In genomic region chr8:83770669-83771068, GRCm38 (mm10) we compare ENCODE assay signal across 24 mouse cellular contexts. TPM values are rescaled to one million over a fixed set of nuclear protein-coding genes. Genes with fewer than 3 reads are reported as not detected.
A peak's percentile ranks its signal among the peaks of the same experiment; 100 is the strongest.
DNase-seq lines count a peak whose midpoint lies in the region; ATAC-seq and TF ChIP-seq lines count a peak whose summit lies in the region.
"Had no signal": no experiment of that assay in that cellular context is flagged by ENCODE, and none has a peak within 500 bp of the region (broad histone marks: within the 10 kb centered on the region; RNA-seq: fewer than 3 reads in every experiment).

No protein-coding gene starts in this region.

- H3K9me3 ChIP-seq in G1E (replicated peaks): peaks cover 2% of the 10 kb centered on the region; the same call in 1 of the 2 replicates
- H3K9me3 ChIP-seq: embryonic facial prominence, embryonic 12.5 days had no signal

- H3K27me3 ChIP-seq in G1E (ENCODE audit: insufficient read depth, low read length): no peaks in the 10 kb centered on the region
- H3K27me3 ChIP-seq: CH12.LX; embryonic facial prominence, embryonic 12.5 days; forebrain, embryonic 13.5 days; forebrain, embryonic 15.5 days; Patski had no signal

- H3K4me3 ChIP-seq in G1E (ENCODE audit: low read depth, low read length): peak overlapping the region; percentile 46; the same call in 1 of the 2 replicates
- H3K4me3 ChIP-seq: embryonic facial prominence, embryonic 10.5 days; embryonic facial prominence, embryonic 12.5 days; forebrain, embryonic 13.5 days; forebrain, embryonic 15.5 days had no signal

- peak; percentile 56 for ATAC-seq in G1E (ENCODE audit: extremely low read depth, insufficient number of reproducible peaks, low FRiP score, poor library complexity, severe bottlenecking)
- ATAC-seq: forebrain, embryonic 13.5 days; forebrain, embryonic 15.5 days; Patski had no signal

- H3K4me1 ChIP-seq in G1E (ENCODE audit: insufficient read depth, low read depth, low read length): peaks cover 91% of the 10 kb centered on the region
- H3K4me1 ChIP-seq: embryonic facial prominence, embryonic 12.5 days had no signal

- no peaks in the 10 kb centered on the region for H3K36me3 ChIP-seq in G1E (replicated peaks)
- H3K36me3 ChIP-seq: embryonic facial prominence, embryonic 10.5 days; embryonic facial prominence, embryonic 12.5 days; forebrain, embryonic 15.5 days had no signal

- peak; percentile 44 for DNase-seq in CD4-positive helper T cell, adult 2 months (ENCODE audit: low read depth, low spot score)
- peak; percentile 35 for DNase-seq in G1E (ENCODE audit: low spot score)
- peak; percentile 28 for DNase-seq in T-cell, adult 2 months (ENCODE audit: low spot score)
- peak; percentile 59 for DNase-seq in induced T-regulatory cell, adult 2 months (ENCODE audit: low read depth)
- DNase-seq in cerebellum, adult 9-10 months: no peak
- no peak for DNase-seq in lung, postnatal 10 days
- no peak for DNase-seq in ovary, postnatal 36 days (ENCODE audit: low spot score)
- DNase-seq in kidney, postnatal 14 days: no peak
- DNase-seq: adrenal gland, adult 8-10 months; adrenal gland, postnatal 14 days; adrenal gland, postnatal 36 days; B cell, adult 2 months; cerebellum, adult 11-12 months; cerebellum, adult 2 months; cerebellum, adult 9-11 months; cerebellum, postnatal 14 days; cerebellum, postnatal 36 days; embryo, embryonic 11 days had no signal

- no peak for TF ChIP-seq CTCF in G1E (IDR thresholded peaks at IDR 0.05; ENCODE audit: low read depth, low read length)

RNA-seq across cellular contexts. Expression of gene Adgre5, which starts 29.5 kb away (rescaled TPM):
- total RNA-seq in G1E (2014; fragmentation: Nextera tagmentation): 223 and 228 TPM in 2 replicates
- 405 and 468 TPM in 2 replicates for total RNA-seq in G1E (2017)
- polyA plus RNA-seq in G1E (2012): 69.3 and 92.9 TPM in 2 replicates

RNA-seq across cellular contexts. Expression of gene Ddx39, which starts 55.7 kb away (rescaled TPM):
- 101 and 141 TPM in 2 replicates for total RNA-seq in G1E (2014; fragmentation: Nextera tagmentation)
- 226 and 266 TPM in 2 replicates for total RNA-seq in G1E (2017)
- 58.0 and 77.5 TPM in 2 replicates for polyA plus RNA-seq in G1E (2012)

Comparison
In these comparisons a context has a peak if more than half of its experiments do, and no peak if none do; other contexts are left out.
1. DNase-seq: peak in CD4-positive helper T cell, adult 2 months (single experiment), G1E (single experiment), T-cell, adult 2 months (single experiment) and induced T-regulatory cell, adult 2 months (single experiment); none in cerebellum, adult 9-10 months (single experiment), lung, postnatal 10 days (single experiment), ovary, postnatal 36 days (single experiment) and kidney, postnatal 14 days (single experiment).